Mouse (Mus musculus): ENCODE data around the gene Catsper1. TPM values are rescaled to one million over a fixed set of nuclear protein-coding genes. Genes with fewer than 3 reads are reported as not detected.

Gene Catsper1
- total RNA-seq, 2 experiments from 2014 or later = not detected

GRCm38 (mm10) chr19:5353609-5354008, 18.1 kb downstream of the Catsper1 start:
- no peak for DNase-seq

DNA sequence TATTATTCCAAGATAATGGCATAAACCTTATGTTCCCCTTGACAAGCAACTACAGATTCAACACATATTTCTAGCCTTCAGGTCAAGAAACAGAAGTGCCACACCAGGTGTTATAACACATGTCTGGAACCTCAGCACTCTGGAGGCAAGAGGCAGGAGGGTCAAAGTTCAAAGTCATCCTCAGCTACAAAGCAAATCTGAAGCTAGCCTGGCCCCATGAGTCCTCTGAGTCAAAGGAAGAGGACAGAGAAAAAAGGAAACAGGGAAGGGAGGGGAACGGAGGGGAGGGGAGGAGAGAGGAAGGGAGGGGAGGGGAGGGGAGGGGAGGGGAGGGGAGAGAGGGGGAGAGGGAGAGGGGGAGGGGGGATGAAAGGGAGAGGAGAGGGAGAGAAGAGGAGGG, 20.5 kb downstream of the Catsper1 start:
- DNase-seq = no peak

GRCm38 (mm10) chr19:5362186-5362585, 26.6 kb downstream of the Catsper1 start:
- DNase-seq = no peak

GRCm38 (mm10) chr19:5364124-5364523, 28.6 kb downstream of the Catsper1 start:
- DNase-seq = no peak

GRCm38 (mm10) chr19:5365751-5366150, 30.2 kb downstream of the Catsper1 start:
- no peak for DNase-seq

DNA sequence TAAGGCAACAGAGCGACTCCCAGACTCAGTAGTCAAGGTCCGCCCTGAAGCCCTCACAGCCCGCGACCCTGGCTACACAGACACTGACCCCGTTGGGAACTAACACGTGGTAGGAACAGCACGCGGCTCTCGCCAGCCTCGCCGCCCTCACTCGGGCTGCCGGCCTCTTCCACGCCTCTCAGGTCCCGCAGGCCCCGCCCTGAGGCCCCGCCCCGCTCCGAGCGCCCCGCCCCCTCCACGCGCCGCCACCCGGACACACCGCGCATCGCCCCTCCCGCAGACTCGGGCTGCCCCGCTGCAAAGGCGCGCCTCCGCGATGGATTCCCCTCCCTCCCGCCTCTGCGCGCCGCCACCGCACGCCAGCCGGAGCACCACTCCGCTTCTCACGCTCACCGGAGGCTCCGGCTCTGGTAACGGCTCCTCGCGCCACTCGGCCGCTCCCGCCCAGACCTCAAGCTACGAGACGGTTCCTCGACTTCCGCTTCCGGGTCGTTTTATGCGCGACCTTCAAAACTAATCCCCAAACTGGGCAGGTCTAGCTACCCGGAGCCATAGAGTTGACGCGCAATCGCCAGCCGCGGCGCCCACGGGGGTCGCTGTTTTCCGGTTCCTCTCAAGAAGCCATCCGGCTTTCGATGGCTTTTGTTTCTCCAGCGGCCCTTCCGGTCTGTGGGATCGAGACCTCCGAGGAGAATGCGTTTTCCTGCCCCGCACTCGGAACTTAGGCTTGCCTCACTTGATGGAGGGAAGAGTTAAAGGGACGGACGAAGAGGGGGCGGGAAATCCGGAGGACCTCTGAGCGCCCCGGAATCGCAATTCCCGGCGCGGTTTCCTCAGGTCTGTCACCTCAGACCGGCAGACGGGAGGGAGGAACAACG, 30.9 kb downstream of the Catsper1 start, which contains the start of gene Eif1ad:
Gene Eif1ad (plus strand): TSS at position 567 of the 878 bp plus-strand sequence.
- DNase-seq = peak; percentile 93

- DNase-seq = no peak
These were observed 31.5 kb downstream of the Catsper1 start, which contains the start of gene Banf1 for GRCm38 (mm10) chr19:5367053-5367359. Gene Banf1, minus strand, starts transcription at chr19:5367168.

GRCm38 (mm10) chr19:5367455-5367854, 31.9 kb downstream of the Catsper1 start:
- no peak for DNase-seq

GRCm38 (mm10) chr19:5370932-5371331, 35.4 kb downstream of the Catsper1 start:
- no peak for DNase-seq

GRCm38 (mm10) chr19:5372724-5373123, 37.2 kb downstream of the Catsper1 start:
- DNase-seq = no peak

DNA sequence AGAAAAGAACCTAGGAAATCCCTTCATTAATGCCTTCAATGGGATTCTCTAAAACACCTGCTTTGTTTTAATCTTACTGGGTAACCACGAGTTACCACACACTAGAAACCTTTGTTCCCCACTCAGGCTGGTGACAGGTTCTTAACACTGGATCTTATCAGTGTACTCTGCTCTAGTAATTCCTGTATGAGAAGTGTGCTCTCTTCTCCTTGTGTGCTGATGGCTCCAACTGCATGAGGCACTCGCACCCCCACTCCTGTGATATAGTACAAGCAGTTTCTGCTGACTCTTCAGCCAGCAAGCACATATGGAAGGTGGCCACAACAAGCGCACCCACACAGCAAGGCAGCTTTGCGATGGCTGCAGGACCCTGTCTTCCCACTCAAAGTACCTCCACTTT, 38.6 kb downstream of the Catsper1 start:
- no peak for DNase-seq

- DNase-seq = no peak
These were observed 39.2 kb downstream of the Catsper1 start for GRCm38 (mm10) chr19:5374748-5375147.

DNA sequence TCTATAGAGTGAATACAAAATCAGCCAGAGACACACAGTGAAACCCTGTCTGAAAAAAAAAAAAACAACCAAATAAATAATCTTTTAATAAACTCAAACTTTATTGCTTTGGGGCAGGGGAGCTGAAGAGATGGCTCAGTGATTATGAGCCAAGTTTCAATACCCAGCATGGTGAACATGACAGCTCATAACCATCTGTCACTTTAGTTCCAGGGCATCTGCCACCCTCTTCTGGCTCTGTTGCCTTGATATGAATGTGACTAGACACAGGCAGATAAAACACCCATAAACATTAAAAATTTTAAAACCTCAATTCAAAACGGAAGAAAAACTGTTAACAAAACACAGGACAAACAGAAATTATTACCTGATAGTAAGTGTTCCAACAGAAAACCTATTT, 41.9 kb downstream of the Catsper1 start:
- no peak for DNase-seq

GRCm38 (mm10) chr19:5383326-5383725, 47.8 kb downstream of the Catsper1 start:
- no peak for DNase-seq

DNA sequence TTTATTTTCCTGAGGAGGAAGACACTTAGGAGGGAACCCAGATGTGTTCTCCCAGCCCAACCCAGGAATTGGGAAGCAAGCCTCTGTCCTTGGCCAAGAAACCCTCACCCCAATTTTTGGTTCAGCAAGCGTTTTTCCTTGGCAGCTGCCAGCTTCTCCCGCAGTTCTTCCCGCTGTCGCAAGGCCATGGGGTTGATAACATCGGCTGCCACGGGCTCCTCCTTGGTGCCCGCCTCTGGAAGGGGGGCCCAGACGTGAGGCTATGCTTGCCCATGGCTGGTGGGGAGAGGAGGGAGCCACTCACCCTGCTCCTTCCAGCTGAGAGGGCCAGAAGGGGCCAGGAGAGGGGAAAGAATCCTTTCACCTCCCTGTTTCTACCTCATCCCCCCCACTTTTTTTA, 49.2 kb downstream of the Catsper1 start:
- no peak for DNase-seq

DNA sequence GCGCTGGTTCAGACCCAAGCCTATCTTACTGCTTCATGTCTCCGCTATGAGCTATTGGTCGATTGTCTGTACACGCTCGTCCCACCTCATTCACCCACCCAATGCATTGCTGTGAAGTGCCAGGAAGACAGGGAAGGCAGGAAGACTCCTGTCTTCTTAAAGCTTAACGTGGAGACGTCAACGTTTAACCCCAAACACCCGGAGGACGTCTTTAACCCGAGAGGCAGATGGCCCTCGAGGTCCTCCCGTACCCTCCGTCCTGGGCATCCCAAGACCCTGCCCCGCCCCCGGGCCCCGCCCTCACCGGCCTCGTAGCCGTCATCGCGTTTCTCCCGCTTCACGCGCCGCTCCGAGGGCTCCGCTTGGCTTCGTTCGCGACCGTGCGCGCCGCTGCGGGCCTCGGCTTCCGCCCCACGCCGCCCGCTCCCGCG, 52.5 kb downstream of the Catsper1 start:
- DNase-seq = no peak

DNA sequence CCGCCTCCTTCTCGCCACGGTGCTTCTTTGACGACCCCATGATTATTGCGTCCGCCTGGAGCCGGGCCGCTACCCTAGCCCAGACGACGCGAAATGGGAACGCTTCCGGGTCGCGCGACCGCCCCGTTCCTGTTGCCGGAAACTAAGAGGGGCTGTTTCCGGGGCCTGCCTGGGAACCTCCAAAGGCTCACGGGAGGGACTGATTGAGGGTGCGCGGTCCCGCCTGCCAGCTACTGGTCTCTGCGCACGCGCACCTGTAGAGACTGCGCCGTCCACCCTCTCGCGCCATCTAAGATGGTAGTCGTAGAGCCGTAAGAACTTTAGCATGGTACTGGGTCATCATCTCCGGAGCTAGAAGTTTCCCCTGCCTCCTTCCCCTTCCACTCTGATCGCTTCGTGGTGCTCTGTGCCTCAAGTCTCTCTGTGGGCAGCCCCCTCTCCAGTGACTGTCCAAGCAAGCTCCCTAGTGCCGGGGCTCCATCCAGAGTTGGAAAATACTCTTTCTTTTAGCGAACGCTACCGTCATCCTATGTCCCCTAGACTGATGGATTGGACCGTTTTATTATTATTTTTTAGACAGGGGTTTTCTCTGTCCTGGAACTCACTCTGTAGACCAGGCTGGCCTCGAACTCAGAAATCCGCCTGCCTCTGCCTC, 53.2 kb downstream of the Catsper1 start, which contains the start of gene Sart1:
Gene Sart1 (minus strand): TSS at position 116 of the 655 bp plus-strand sequence.
- DNase-seq = peak; percentile 95

GRCm38 (mm10) chr19:5389647-5390046, 54.1 kb downstream of the Catsper1 start:
- no peak for DNase-seq

DNA sequence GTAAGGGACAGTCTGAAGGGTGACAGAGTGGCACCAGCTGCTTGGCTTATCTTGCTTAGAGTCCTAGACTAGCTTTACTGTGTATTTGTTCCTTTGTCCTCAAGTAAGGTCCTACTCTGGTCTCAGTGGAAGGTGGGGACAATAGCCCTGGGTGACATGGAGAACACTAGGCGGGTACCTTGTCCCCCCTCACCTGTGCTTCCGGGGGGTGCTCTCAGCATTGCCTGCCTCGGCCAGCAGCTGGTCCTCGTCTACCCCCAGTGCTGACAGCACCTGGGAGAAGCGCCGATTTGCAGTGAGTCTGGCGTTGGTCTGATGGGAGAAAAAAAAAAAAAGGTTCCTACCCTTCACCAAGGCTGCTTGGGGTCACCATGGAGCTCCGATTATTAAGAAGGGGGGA, 54.9 kb downstream of the Catsper1 start:
- no peak for DNase-seq

DNA sequence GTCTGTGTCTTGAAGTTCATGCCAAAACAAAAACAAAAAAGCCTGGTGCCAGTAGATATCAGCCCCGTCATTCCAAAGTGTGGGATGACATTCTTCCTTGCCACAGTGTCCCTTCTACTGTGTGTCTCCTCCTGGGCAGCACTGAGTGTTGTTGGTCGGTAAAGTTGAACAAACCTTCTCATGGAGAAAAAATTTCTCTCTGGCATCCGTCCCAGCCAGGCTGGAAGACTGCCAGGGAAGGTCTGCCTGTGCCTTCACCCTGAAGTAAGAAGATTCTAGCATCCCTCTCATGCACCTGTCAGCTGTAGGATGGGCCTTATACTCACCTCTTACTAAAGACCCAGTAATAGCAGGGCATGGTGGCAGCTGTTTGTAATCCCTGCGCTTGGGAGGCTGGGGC, 57.4 kb downstream of the Catsper1 start:
- DNase-seq = no peak

All from gastrocnemius, postnatal 25 days (tissue).